ENCODE assay signal across 24 mouse cellular contexts in the genomic region with DNA sequence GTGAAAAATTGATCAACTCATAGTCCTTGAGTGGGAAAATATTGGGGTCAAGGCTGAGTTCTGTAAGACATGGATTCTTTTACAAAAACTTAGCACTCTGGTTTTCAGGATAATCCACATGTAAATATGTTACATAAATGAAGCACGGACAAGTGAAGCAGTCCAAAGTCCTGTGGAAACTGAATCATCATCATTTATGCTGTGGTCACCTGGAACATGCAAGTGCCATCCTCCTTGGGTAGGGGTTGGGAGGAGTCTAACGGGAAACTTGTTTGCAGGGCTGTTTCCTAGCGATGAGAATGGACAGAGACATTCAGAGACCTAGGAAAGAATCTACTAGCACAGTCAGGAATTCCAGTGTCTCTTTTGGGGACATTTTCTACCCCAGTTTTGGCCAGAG.
DNase-seq lines count a peak whose midpoint lies in the region; ATAC-seq and TF ChIP-seq lines count a peak whose summit lies in the region.
"Had no signal": no experiment of that assay in that cellular context is flagged by ENCODE, and none has a peak within 500 bp of the region (broad histone marks: within the 10 kb centered on the region; RNA-seq: fewer than 3 reads in every experiment).

No protein-coding gene starts in this region.

- no peak for ATAC-seq in kidney, embryonic 14.5 days (ENCODE audit: low FRiP score, low TSS enrichment)
- ATAC-seq: CD4-positive, CD25-positive, alpha-beta regulatory T cell, adult 4 months; forebrain, embryonic 14.5 days; forebrain, postnatal 0 days had no signal

- no peaks in the 10 kb centered on the region; the same call in 1 of the 2 replicates for H3K79me2 ChIP-seq in liver, adult 2 months (ENCODE audit: control insufficient read depth, insufficient read depth, low read length)

- no peak for TF ChIP-seq POLR2A in liver, adult 2 months (IDR thresholded peaks at IDR 0.05; ENCODE audit: extremely low read depth, insufficient read depth, low read length)

- TF ChIP-seq CTCF in liver, adult 2 months (IDR thresholded peaks at IDR 0.05; ENCODE audit: low read depth, low read length), result no peak

- no peaks in the 10 kb centered on the region for H3K4me1 ChIP-seq in kidney, embryonic 14.5 days (ENCODE audit: control insufficient read depth, insufficient read depth, low read length)
- peaks cover 5% of the 10 kb centered on the region; the same call in 1 of the 2 replicates for H3K4me1 ChIP-seq in liver, adult 2 months (ENCODE audit: control insufficient read depth, insufficient read depth, low read length)
- H3K4me1 ChIP-seq: embryonic facial prominence, embryonic 15.5 days had no signal

- no peak overlapping the region for H3K27ac ChIP-seq in kidney, embryonic 14.5 days (ENCODE audit: low read depth, low read length)
- no peak overlapping the region for H3K27ac ChIP-seq in liver, adult 2 months (replicated peaks; ENCODE audit: insufficient read depth, low read depth, low read length)
- H3K27ac ChIP-seq: embryonic facial prominence, embryonic 12.5 days; embryonic facial prominence, embryonic 15.5 days; gastrocnemius, adult 2 months; hindbrain, embryonic 14.5 days had no signal

- WGBS in kidney, embryonic 14.5 days, result 93% methylated on average over 3 of the region's 3 CpGs
- 31% methylated on average over 3 of the region's 3 CpGs for WGBS in liver, adult 2 months

- no peaks in the 10 kb centered on the region for H3K27me3 ChIP-seq in kidney, embryonic 14.5 days (ENCODE audit: control insufficient read depth, insufficient read depth, low read length)
- H3K27me3 ChIP-seq in liver, adult 2 months (ENCODE audit: control insufficient read depth, insufficient read depth, low read length), result no peaks in the 10 kb centered on the region
- H3K27me3 ChIP-seq: embryonic facial prominence, embryonic 12.5 days; embryonic facial prominence, embryonic 15.5 days; heart, embryonic 12.5 days had no signal

- no peaks in the 10 kb centered on the region for H3K9me3 ChIP-seq in kidney, embryonic 14.5 days (ENCODE audit: control insufficient read depth, low read length)
- H3K9me3 ChIP-seq: embryonic facial prominence, embryonic 12.5 days; embryonic facial prominence, embryonic 15.5 days; heart, embryonic 12.5 days had no signal

- no peak overlapping the region for H3K4me3 ChIP-seq in kidney, embryonic 14.5 days (ENCODE audit: low read length)
- H3K4me3 ChIP-seq in liver, adult 2 months (ENCODE audit: insufficient read depth, low read depth, low read length), result no peak overlapping the region
- H3K4me3 ChIP-seq: embryonic facial prominence, embryonic 12.5 days; embryonic facial prominence, embryonic 15.5 days; gastrocnemius, adult 2 months; heart, embryonic 12.5 days had no signal

- H3K9ac ChIP-seq in kidney, embryonic 14.5 days (ENCODE audit: low read depth, low read length), result no peak overlapping the region
- H3K9ac ChIP-seq in liver, adult 2 months (ENCODE audit: low read depth, low read length), result no peak overlapping the region
- H3K9ac ChIP-seq: embryonic facial prominence, embryonic 12.5 days; embryonic facial prominence, embryonic 15.5 days; forebrain, postnatal 0 days; heart, embryonic 12.5 days; hindbrain, embryonic 14.5 days had no signal

- H3K36me3 ChIP-seq in kidney, embryonic 14.5 days (ENCODE audit: control insufficient read depth, insufficient read depth, low read length), result no peaks in the 10 kb centered on the region
- no peaks in the 10 kb centered on the region for H3K36me3 ChIP-seq in liver, adult 2 months (ENCODE audit: control insufficient read depth, insufficient read depth, low read length)
- H3K36me3 ChIP-seq: embryonic facial prominence, embryonic 12.5 days; embryonic facial prominence, embryonic 15.5 days; heart, embryonic 12.5 days had no signal

- no peak overlapping the region for H3K4me2 ChIP-seq in kidney, embryonic 14.5 days (replicated peaks; ENCODE audit: low read depth, low read length)
- H3K4me2 ChIP-seq: embryonic facial prominence, embryonic 12.5 days; embryonic facial prominence, embryonic 15.5 days; heart, embryonic 12.5 days; hindbrain, embryonic 14.5 days had no signal

- DNase-seq in kidney, adult 11 months, result peak; percentile 23
- peak; percentile 67 for DNase-seq in kidney, adult 9 months
- no peak for DNase-seq in kidney, adult 18-20 months
- peak; percentile 72 for DNase-seq in liver, adult 2 months (ENCODE audit: extremely low read depth, low read depth, low spot score)
- no peak for DNase-seq in liver
- DNase-seq: adrenal gland, adult 2 months; adrenal gland, postnatal 14 days; cerebellum, adult 11 months; cerebellum, adult 2 months; cerebellum, adult 9-11 months; cerebellum, postnatal 25 days; forebrain, postnatal 0 days; gastrocnemius, adult 2 months; gastrocnemius, postnatal 14 days; heart, adult 11 months; heart, postnatal 14 days; heart, postnatal 4 days had no signal

Comparison
In these comparisons a context has a peak if more than half of its experiments do, and no peak if none do; other contexts are left out.
1. DNase-seq: peak in kidney, adult 11 months (single experiment), kidney, adult 9 months (single experiment) and liver, adult 2 months (single experiment); none in kidney, adult 18-20 months (single experiment) and liver (single experiment).